In genomic region chr2:153239021-153239859, GRCm38 (mm10) we compare ENCODE assay signal across 8 mouse cellular contexts. TPM values are rescaled to one million over a fixed set of nuclear protein-coding genes. Genes with fewer than 3 reads are reported as not detected.
DNase-seq lines count a peak whose midpoint lies in the region; ATAC-seq lines count a peak whose summit lies in the region.

No protein-coding gene starts in this region.

- ATAC-seq in kidney, embryonic 15.5 days (replicated peaks; ENCODE audit: low FRiP score), result no peak
- ATAC-seq in forebrain, embryonic 11.5 days (replicated peaks; ENCODE audit: low FRiP score), result no peak
- ATAC-seq in liver, embryonic 12.5 days, result no peak
- no peak for ATAC-seq in neural tube, embryonic 14.5 days (ENCODE audit: low read depth)

- peak overlapping the region; percentile 99 for H3K4me3 ChIP-seq in kidney, embryonic 15.5 days (replicated peaks)
- peak overlapping the region; percentile 99 for H3K4me3 ChIP-seq in forebrain, embryonic 11.5 days (ENCODE audit: low read depth, low read length)
- peak overlapping the region; percentile 82 for H3K4me3 ChIP-seq in liver, embryonic 12.5 days
- H3K4me3 ChIP-seq in neural tube, embryonic 14.5 days (ENCODE audit: low read depth, low read length), result peak overlapping the region; percentile 98

- peaks cover 32% of the 10 kb centered on the region for H3K36me3 ChIP-seq in kidney, embryonic 15.5 days
- H3K36me3 ChIP-seq in forebrain, embryonic 11.5 days (ENCODE audit: control insufficient read depth, insufficient read depth, low read length), result no peaks in the 10 kb centered on the region; the same call in 1 of the 2 replicates
- H3K36me3 ChIP-seq in liver, embryonic 12.5 days, result peaks cover 54% of the 10 kb centered on the region
- H3K36me3 ChIP-seq in neural tube, embryonic 14.5 days (ENCODE audit: control insufficient read depth, insufficient read depth, low read length), result peaks cover 15% of the 10 kb centered on the region; the same call in 1 of the 2 replicates

- H3K9ac ChIP-seq in kidney, embryonic 15.5 days, result peak overlapping the region; percentile 100
- peak overlapping the region; percentile 99 for H3K9ac ChIP-seq in forebrain, embryonic 11.5 days (ENCODE audit: low read length)
- peak overlapping the region; percentile 98 for H3K9ac ChIP-seq in liver, embryonic 12.5 days
- H3K9ac ChIP-seq in neural tube, embryonic 14.5 days (replicated peaks; ENCODE audit: low read depth, low read length), result peak overlapping the region; percentile 99

- no peak for DNase-seq in kidney, adult 9 months
- DNase-seq in forebrain, embryonic 11.5 days (ENCODE audit: low spot score), result peak; percentile 45
- DNase-seq in gastrocnemius, postnatal 4 days (ENCODE audit: low spot score in 2 of 2), result no peak
- no peak for DNase-seq in thymus, postnatal 10 days (ENCODE audit: low spot score in 2 of 2)
- DNase-seq in adrenal gland, postnatal 10 days, result no peak

- H3K4me1 ChIP-seq in kidney, embryonic 15.5 days, result peaks cover 52% of the 10 kb centered on the region
- H3K4me1 ChIP-seq in forebrain, embryonic 11.5 days (replicated peaks; ENCODE audit: control insufficient read depth, insufficient read depth, low read length), result peaks cover 6% of the 10 kb centered on the region; the same call in 1 of the 2 replicates
- peaks cover 59% of the 10 kb centered on the region for H3K4me1 ChIP-seq in liver, embryonic 12.5 days
- H3K4me1 ChIP-seq in neural tube, embryonic 14.5 days (ENCODE audit: control insufficient read depth, insufficient read depth, low read length), result peaks cover 37% of the 10 kb centered on the region

- peak overlapping the region; percentile 95 for H3K27ac ChIP-seq in kidney, embryonic 15.5 days
- peak overlapping the region; percentile 81; the same call in 1 of the 2 replicates for H3K27ac ChIP-seq in forebrain, embryonic 11.5 days (ENCODE audit: low read depth, low read length)
- peak overlapping the region; percentile 97 for H3K27ac ChIP-seq in liver, embryonic 12.5 days
- H3K27ac ChIP-seq in neural tube, embryonic 14.5 days (ENCODE audit: low read depth, low read length), result no peak overlapping the region; the same call in 1 of the 2 replicates

- no peaks in the 10 kb centered on the region for H3K27me3 ChIP-seq in kidney, embryonic 15.5 days
- no peaks in the 10 kb centered on the region for H3K27me3 ChIP-seq in forebrain, embryonic 11.5 days (ENCODE audit: control insufficient read depth, insufficient read depth, low read length)
- H3K27me3 ChIP-seq in liver, embryonic 12.5 days (replicated peaks), result no peaks in the 10 kb centered on the region
- no peaks in the 10 kb centered on the region for H3K27me3 ChIP-seq in neural tube, embryonic 14.5 days (ENCODE audit: control insufficient read depth, insufficient read depth, low read length)

- WGBS in kidney, embryonic 15.5 days, result 59% methylated on average over 7 of the region's 7 CpGs
- WGBS in forebrain, embryonic 11.5 days, result 47% methylated on average over 7 of the region's 7 CpGs
- 41% methylated on average over 7 of the region's 7 CpGs for WGBS in liver, embryonic 12.5 days (ENCODE audit: insufficient replicate concordance)
- WGBS in neural tube, embryonic 14.5 days, result 68% methylated on average over 7 of the region's 7 CpGs

- no peaks in the 10 kb centered on the region for H3K9me3 ChIP-seq in kidney, embryonic 15.5 days (replicated peaks)
- H3K9me3 ChIP-seq in forebrain, embryonic 11.5 days (ENCODE audit: control insufficient read depth, low read length), result no peaks in the 10 kb centered on the region
- H3K9me3 ChIP-seq in liver, embryonic 12.5 days (replicated peaks), result no peaks in the 10 kb centered on the region
- no peaks in the 10 kb centered on the region for H3K9me3 ChIP-seq in neural tube, embryonic 14.5 days (ENCODE audit: control insufficient read depth, low read length)

- peak overlapping the region; percentile 80 for H3K4me2 ChIP-seq in kidney, embryonic 15.5 days
- peak overlapping the region; percentile 87 for H3K4me2 ChIP-seq in forebrain, embryonic 11.5 days (ENCODE audit: low read depth, low read length, severe bottlenecking)
- H3K4me2 ChIP-seq in liver, embryonic 12.5 days, result peak overlapping the region; percentile 84
- peak overlapping the region; percentile 85 for H3K4me2 ChIP-seq in neural tube, embryonic 14.5 days (ENCODE audit: low read depth, low read length)

RNA-seq across cellular contexts. Expression of gene Plagl2, which starts 2.0 kb away (rescaled TPM):
- polyA plus RNA-seq in kidney, embryonic 15.5 days (2015; fragmentation: Nextera tagmentation; extraction: Ambion mirVana), result 15.4 and 16.0 TPM in 2 replicates
- polyA plus RNA-seq in forebrain, embryonic 11.5 days (2014; fragmentation: Nextera tagmentation; extraction: Ambion mirVana), result 37.4 and 40.4 TPM in 2 replicates
- 24.4 and 26.8 TPM in 2 replicates for polyA plus RNA-seq in liver, embryonic 12.5 days (2016; fragmentation: Nextera tagmentation; extraction: Ambion mirVana)
- polyA plus RNA-seq in neural tube, embryonic 14.5 days (2014; fragmentation: Nextera tagmentation; extraction: Ambion mirVana), result 5.9 and 8.2 TPM in 2 replicates
- total RNA-seq in gastrocnemius, postnatal 4 days (2021), result 10 to 100 TPM; 13.4 to 13.6 TPM
- total RNA-seq in adrenal gland, postnatal 10 days (2021), result 10 to 100 TPM in 1 of 2 experiments, 1 to 10 TPM in 1; 8.5 to 11.8 TPM

RNA-seq across cellular contexts. Expression of gene Pofut1, which starts 2.1 kb away (rescaled TPM):
- polyA plus RNA-seq in kidney, embryonic 15.5 days (2015; fragmentation: Nextera tagmentation; extraction: Ambion mirVana), result 6.4 and 7.0 TPM in 2 replicates
- 7.2 and 8.1 TPM in 2 replicates for polyA plus RNA-seq in forebrain, embryonic 11.5 days (2014; fragmentation: Nextera tagmentation; extraction: Ambion mirVana)
- polyA plus RNA-seq in liver, embryonic 12.5 days (2016; fragmentation: Nextera tagmentation; extraction: Ambion mirVana), result 3.6 and 4.3 TPM in 2 replicates
- 6.2 and 6.4 TPM in 2 replicates for polyA plus RNA-seq in neural tube, embryonic 14.5 days (2014; fragmentation: Nextera tagmentation; extraction: Ambion mirVana)
- total RNA-seq in gastrocnemius, postnatal 4 days (2021), result 10 to 100 TPM; 45.3 to 46.9 TPM
- total RNA-seq in adrenal gland, postnatal 10 days (2021), result 10 to 100 TPM; 24.2 to 38.0 TPM

RNA-seq across cellular contexts. Expression of gene Tspyl3, which starts 14.0 kb away (rescaled TPM):
- 10.3 and 12.2 TPM in 2 replicates for polyA plus RNA-seq in kidney, embryonic 15.5 days (2015; fragmentation: Nextera tagmentation; extraction: Ambion mirVana)
- 4.8 and 5.6 TPM in 2 replicates for polyA plus RNA-seq in forebrain, embryonic 11.5 days (2014; fragmentation: Nextera tagmentation; extraction: Ambion mirVana)
- 4.1 and 4.6 TPM in 2 replicates for polyA plus RNA-seq in liver, embryonic 12.5 days (2016; fragmentation: Nextera tagmentation; extraction: Ambion mirVana)
- polyA plus RNA-seq in neural tube, embryonic 14.5 days (2014; fragmentation: Nextera tagmentation; extraction: Ambion mirVana), result 24.7 and 29.3 TPM in 2 replicates
- total RNA-seq in gastrocnemius, postnatal 4 days (2021), result 1 to 10 TPM; 3.8 to 4.0 TPM
- 1 to 10 TPM; 4.2 to 5.5 TPM for total RNA-seq in adrenal gland, postnatal 10 days (2021)

RNA-seq across cellular contexts. Expression of gene Kif3b, which starts 52.0 kb away (rescaled TPM):
- polyA plus RNA-seq in kidney, embryonic 15.5 days (2015; fragmentation: Nextera tagmentation; extraction: Ambion mirVana), result 8.1 and 9.0 TPM in 2 replicates
- 7.1 and 7.4 TPM in 2 replicates for polyA plus RNA-seq in forebrain, embryonic 11.5 days (2014; fragmentation: Nextera tagmentation; extraction: Ambion mirVana)
- 2.7 and 2.9 TPM in 2 replicates for polyA plus RNA-seq in liver, embryonic 12.5 days (2016; fragmentation: Nextera tagmentation; extraction: Ambion mirVana)
- 16.4 and 17.2 TPM in 2 replicates for polyA plus RNA-seq in neural tube, embryonic 14.5 days (2014; fragmentation: Nextera tagmentation; extraction: Ambion mirVana)
- total RNA-seq in gastrocnemius, postnatal 4 days (2021), result 1 to 10 TPM; 8.9 to 9.1 TPM
- total RNA-seq in adrenal gland, postnatal 10 days (2021), result 10 to 100 TPM; 18.6 to 20.2 TPM
